Mouse (Mus musculus): ENCODE data around the gene Otog. TPM values are rescaled to one million over a fixed set of nuclear protein-coding genes. Genes with fewer than 3 reads are reported as not detected.

Gene Otog
- total RNA-seq, 2 experiments from 2014 or later, result not detected

DNA sequence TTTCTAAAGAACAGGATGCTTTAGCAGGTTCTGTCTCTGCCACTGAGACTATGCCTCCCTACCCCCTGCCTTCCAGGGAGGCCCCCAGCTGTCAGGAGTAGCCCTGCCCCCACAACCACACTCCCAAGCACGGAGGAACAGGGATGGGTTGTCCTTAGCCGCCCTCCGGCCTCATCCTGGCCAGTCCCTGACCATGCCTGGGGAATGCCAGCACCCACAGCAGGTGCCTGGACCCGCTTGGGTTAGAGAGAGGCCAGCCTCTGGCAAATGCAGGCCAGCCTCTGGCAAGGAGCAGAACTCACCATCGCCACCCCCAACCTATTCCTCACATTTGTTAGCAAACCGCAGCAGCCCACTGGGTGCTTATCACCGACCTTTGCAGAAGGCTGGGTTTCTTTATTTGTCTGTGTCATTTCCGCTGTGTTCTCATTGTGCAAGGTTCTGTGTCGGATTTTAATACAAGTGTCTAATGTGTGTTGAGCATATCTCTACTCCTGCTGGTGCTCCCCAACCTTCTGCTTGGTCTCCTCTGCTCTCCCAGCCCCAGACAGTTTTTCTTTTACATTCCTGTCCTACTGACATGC, 109.4 kb downstream of the Otog start:
- ATAC-seq (replicated peaks; ENCODE audit: low FRiP score, poor library complexity, severe bottlenecking), result no peak

- no peak for ATAC-seq (replicated peaks; ENCODE audit: low FRiP score, poor library complexity, severe bottlenecking)
Measured at GRCm38 (mm10) chr7:46352748-46353147, 112.0 kb downstream of the Otog start.

DNA sequence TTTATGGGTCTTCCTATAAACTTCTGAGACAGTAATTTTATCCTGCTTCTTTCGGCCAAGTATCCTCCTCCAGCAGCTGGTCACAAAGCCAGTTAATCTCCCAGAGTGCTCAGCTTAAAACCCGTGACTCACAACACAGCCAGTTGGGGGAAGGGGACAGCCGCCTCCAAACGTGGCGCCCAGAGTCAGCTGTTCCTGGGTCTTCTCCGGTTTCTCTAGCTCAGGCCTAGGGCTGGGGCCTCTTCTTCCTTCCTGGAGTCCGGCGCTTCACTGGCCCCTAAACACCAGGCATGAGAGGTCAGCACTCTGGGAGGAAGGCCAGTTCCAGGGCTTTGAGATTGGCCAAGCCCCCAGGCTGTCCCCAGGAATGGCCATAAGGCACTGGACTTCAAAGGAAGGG, 112.4 kb downstream of the Otog start:
- ATAC-seq (replicated peaks; ENCODE audit: low FRiP score, poor library complexity, severe bottlenecking), result no peak

- no peak for ATAC-seq (replicated peaks; ENCODE audit: low FRiP score, poor library complexity, severe bottlenecking)
Measured at GRCm38 (mm10) chr7:46353875-46354274, 113.1 kb downstream of the Otog start.

Other genes starting within 250 kb of the Otog start
- gene Abcc6, start 210.7 kb upstream of the Otog start, total RNA-seq (2015; ENCODE audit: low replicate concordance), result not detected in 2 replicates
- gene Abcc6, start 210.7 kb upstream of the Otog start, total RNA-seq (2017; ENCODE audit: low replicate concordance), result not detected in 2 replicates
- gene Nomo1, start 207.3 kb upstream of the Otog start, total RNA-seq (2015; ENCODE audit: low replicate concordance), result 3.2 and 4.6 TPM in 2 replicates
- 5.3 and 7.5 TPM in 2 replicates for gene Nomo1, start 207.3 kb upstream of the Otog start, total RNA-seq (2017; ENCODE audit: low replicate concordance)
- gene Kcnj11, start 140.2 kb upstream of the Otog start, total RNA-seq (2015; ENCODE audit: low replicate concordance), result not detected in 2 replicates
- not detected in 2 replicates for gene Kcnj11, start 140.2 kb upstream of the Otog start, total RNA-seq (2017; ENCODE audit: low replicate concordance)
- not detected in 2 replicates for gene Abcc8, start 61.0 kb upstream of the Otog start, total RNA-seq (2015; ENCODE audit: low replicate concordance)
- not detected in 2 replicates for gene Abcc8, start 61.0 kb upstream of the Otog start, total RNA-seq (2017; ENCODE audit: low replicate concordance)
- not detected in 2 replicates for gene Ush1c, start 2.5 kb upstream of the Otog start, total RNA-seq (2015; ENCODE audit: low replicate concordance)
- not detected in 2 replicates for gene Ush1c, start 2.5 kb upstream of the Otog start, total RNA-seq (2017; ENCODE audit: low replicate concordance)
- not detected in 2 replicates for gene Myod1, start 135.5 kb downstream of the Otog start, total RNA-seq (2015; ENCODE audit: low replicate concordance)
- gene Myod1, start 135.5 kb downstream of the Otog start, total RNA-seq (2017; ENCODE audit: low replicate concordance), result not detected in 2 replicates
- 5.0 TPM in 1 of 2 replicates, not detected in the other for gene Kcnc1, start 155.5 kb downstream of the Otog start, total RNA-seq (2015; ENCODE audit: low replicate concordance)
- 0.13 TPM in 1 of 2 replicates, not detected in the other for gene Kcnc1, start 155.5 kb downstream of the Otog start, total RNA-seq (2017; ENCODE audit: low replicate concordance)

All from erythroid progenitor cell, adult 5-6 weeks (primary cell).